Mouse (Mus musculus): ENCODE results near the gene Evx2. TPM values are rescaled to one million over a fixed set of nuclear protein-coding genes. Genes with fewer than 3 reads are reported as not detected.

Gene Evx2
- total and polyA plus RNA-seq, 3 experiments, result not detected

GRCm38 (mm10) chr2:74696442-74697335 is 37.3 kb upstream of the Evx2 start:
- H3K9ac ChIP-seq (ENCODE audit: control insufficient read depth, low read depth, low read length, poor library complexity, severe bottlenecking), result no peak overlapping the region
- no peaks in the 10 kb centered on the region for H3K79me2 ChIP-seq (ENCODE audit: control insufficient read depth, insufficient read depth, low read length, poor library complexity)
- TF ChIP-seq SMC3 (IDR thresholded peaks at IDR 0.05; ENCODE audit: low read depth, low read length) (no peak), MYC (IDR thresholded peaks at IDR 0.05; ENCODE audit: low read depth, low read length) (no peak), POLR2AphosphoS2 (IDR thresholded peaks at IDR 0.05; ENCODE audit: low read length) (no peak), POLR2A (IDR thresholded peaks at IDR 0.05; ENCODE audit: control insufficient read depth in 1 of 2, insufficient read depth in 1 of 2, low read depth in 1 of 2, low read length in 2 of 2, poor library complexity in 1 of 2) (no peak), MAX (IDR thresholded peaks at IDR 0.05; ENCODE audit: low read length) (no peak), TBP (IDR thresholded peaks at IDR 0.05; ENCODE audit: low read depth, low read length) (no peak), NELFE (IDR thresholded peaks at IDR 0.05; ENCODE audit: low read depth, low read length) (no peak), USF1 (IDR thresholded peaks at IDR 0.05; ENCODE audit: low read depth, low read length) (no peak)
- no peaks in the 10 kb centered on the region for H3K9me3 ChIP-seq (replicated peaks; ENCODE audit: insufficient read depth, low read length)
- no peak overlapping the region for H3K27ac ChIP-seq (ENCODE audit: control insufficient read depth, low read depth, low read length)
- no peak for DNase-seq (ENCODE audit: low read depth, low spot score)
- H3K36me3 ChIP-seq (ENCODE audit: control insufficient read depth in 1 of 2, insufficient read depth in 2 of 2, low read length in 2 of 2), result no peaks in the 10 kb centered on the region
- H3K27me3 ChIP-seq (ENCODE audit: control insufficient read depth in 1 of 2, insufficient read depth in 2 of 2, low read length in 2 of 2), result no peaks in the 10 kb centered on the region; a peak in 2 of 4 replicates
- H3K4me1 ChIP-seq (ENCODE audit: control insufficient read depth in 1 of 2, insufficient read depth in 2 of 2, low read length in 2 of 2), result no peaks in the 10 kb centered on the region
- no peak overlapping the region for H3K4me3 ChIP-seq (ENCODE audit: control insufficient read depth in 1 of 2, insufficient read depth in 1 of 2, low read depth in 2 of 2, low read length in 2 of 2)

GRCm38 (mm10) chr2:74695813-74696430 is 36.6 kb upstream of the Evx2 start:
- no peak overlapping the region for H3K9ac ChIP-seq (ENCODE audit: control insufficient read depth, low read depth, low read length, poor library complexity, severe bottlenecking)
- no peaks in the 10 kb centered on the region; a peak in 2 of 4 replicates for H3K27me3 ChIP-seq (ENCODE audit: control insufficient read depth in 1 of 2, insufficient read depth in 2 of 2, low read length in 2 of 2)
- H3K4me1 ChIP-seq (ENCODE audit: control insufficient read depth in 1 of 2, insufficient read depth in 2 of 2, low read length in 2 of 2), result no peaks in the 10 kb centered on the region
- no peak for DNase-seq (ENCODE audit: low read depth, low spot score)
- no peak overlapping the region for H3K27ac ChIP-seq (ENCODE audit: control insufficient read depth, low read depth, low read length)
- H3K4me3 ChIP-seq (ENCODE audit: control insufficient read depth in 1 of 2, insufficient read depth in 1 of 2, low read depth in 2 of 2, low read length in 2 of 2), result no peak overlapping the region
- no peaks in the 10 kb centered on the region for H3K36me3 ChIP-seq (ENCODE audit: control insufficient read depth in 1 of 2, insufficient read depth in 2 of 2, low read length in 2 of 2)
- H3K9me3 ChIP-seq (replicated peaks; ENCODE audit: insufficient read depth, low read length), result no peaks in the 10 kb centered on the region
- TF ChIP-seq ETS1 (IDR thresholded peaks at IDR 0.05; ENCODE audit: low read depth, low read length), result no peak
- no peaks in the 10 kb centered on the region for H3K79me2 ChIP-seq (ENCODE audit: control insufficient read depth, insufficient read depth, low read length, poor library complexity)

DNA sequence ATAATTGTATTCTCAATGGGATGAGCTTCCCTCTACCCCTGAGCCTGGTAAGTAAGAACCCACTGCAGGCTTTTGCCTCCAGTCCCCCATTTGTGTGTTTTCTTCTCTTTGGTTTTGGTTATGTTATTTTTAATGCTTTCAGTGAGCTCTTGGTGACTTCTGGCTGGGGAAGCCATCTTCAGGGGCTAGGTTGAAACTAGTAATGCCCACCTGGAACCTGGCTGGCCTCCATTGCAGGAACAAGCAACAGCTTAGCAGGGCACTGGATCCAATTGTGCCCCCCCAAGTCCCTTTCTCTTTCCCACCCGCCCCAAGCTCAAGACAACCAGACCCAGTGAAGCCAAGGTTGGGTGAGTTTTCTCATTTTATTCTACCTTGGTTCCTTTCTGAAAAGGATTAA is 36.0 kb upstream of the Evx2 start:
- Histone ChIP-seq H3K79me2 (ENCODE audit: control insufficient read depth, insufficient read depth, low read length, poor library complexity) (no peaks in the 10 kb centered on the region), H3K4me3 (ENCODE audit: control insufficient read depth in 1 of 2, insufficient read depth in 1 of 2, low read depth in 2 of 2, low read length in 2 of 2) (no peak overlapping the region), H3K36me3 (ENCODE audit: control insufficient read depth in 1 of 2, insufficient read depth in 2 of 2, low read length in 2 of 2) (no peaks in the 10 kb centered on the region), H3K4me1 (ENCODE audit: control insufficient read depth in 1 of 2, insufficient read depth in 2 of 2, low read length in 2 of 2) (no peaks in the 10 kb centered on the region), H3K27me3 (ENCODE audit: control insufficient read depth in 1 of 2, insufficient read depth in 2 of 2, low read length in 2 of 2) (no peaks in the 10 kb centered on the region; a peak in 2 of 4 replicates), H3K9ac (ENCODE audit: control insufficient read depth, low read depth, low read length, poor library complexity, severe bottlenecking) (no peak overlapping the region), H3K27ac (ENCODE audit: control insufficient read depth, low read depth, low read length) (no peak overlapping the region), H3K9me3 (replicated peaks; ENCODE audit: insufficient read depth, low read length) (no peaks in the 10 kb centered on the region)
- no peak for DNase-seq (ENCODE audit: low read depth, low spot score)
- TF ChIP-seq JUND (IDR thresholded peaks at IDR 0.05; ENCODE audit: low read depth, low read length), result no peak
- no peak for TF ChIP-seq ETS1 (IDR thresholded peaks at IDR 0.05; ENCODE audit: low read depth, low read length)
- TF ChIP-seq CHD2 (IDR thresholded peaks at IDR 0.05; ENCODE audit: low read length), result no peak
- TF ChIP-seq CTCF (IDR thresholded peaks at IDR 0.05 in 2 of 3, conservative IDR thresholded peaks at IDR 0.05 in 1 of 3; ENCODE audit: control insufficient read depth in 1 of 3, insufficient read depth in 1 of 3, low read depth in 2 of 3, low read length in 3 of 3, poor library complexity in 1 of 3, severe bottlenecking in 1 of 3), result no peak
- TF ChIP-seq USF1 (IDR thresholded peaks at IDR 0.05; ENCODE audit: low read depth, low read length), result no peak
- TF ChIP-seq MXI1 (IDR thresholded peaks at IDR 0.05; ENCODE audit: low read depth, low read length), result no peak
- no peak for TF ChIP-seq ZKSCAN1 (IDR thresholded peaks at IDR 0.05; ENCODE audit: low read depth, low read length)
